Mouse (Mus musculus) E14TG2a.4 (cell line): Measurements from ENCODE around the gene Ghrhr.

Experiments
- H3K27me3 ChIP-seq: 2 replicates; pipeline ENCODE4 v1.6.1; 2014; ENCODE audit warnings: low read length, control low read depth; ENCODE audit not compliant: insufficient read depth
- H3K36me3 ChIP-seq: 2 replicates; pipeline ENCODE4 v1.6.1; 2014; ENCODE audit warnings: low read length, control low read depth; ENCODE audit not compliant: insufficient read depth
- H3K4me1 ChIP-seq: replicated peaks from 2 replicates; pipeline ENCODE4 v1.6.1; 2014; ENCODE audit warnings: low read depth, low read length, control low read depth
- H3K4me3 ChIP-seq: replicated peaks from 2 replicates; pipeline ENCODE4 v1.5.1; 2014; ENCODE audit warnings: mild to moderate bottlenecking, low read length
- H3K9me3 ChIP-seq: 2 replicates; pipeline ENCODE4 v1.6.1; 2014; ENCODE audit warnings: low read length, control low read depth
- CTCF ChIP-seq: conservative IDR thresholded peaks from 2 replicates; pipeline ENCODE4 v1.5.1; 2014; ENCODE audit warnings: low read length
- NANOG ChIP-seq: IDR thresholded peaks from 2 replicates; pipeline ENCODE4 v1.6.1; 2014; ENCODE audit warnings: borderline replicate concordance, low read length, mixed read lengths
- POU5F1 ChIP-seq: IDR thresholded peaks from 2 replicates; pipeline ENCODE4 v1.6.1; 2014; ENCODE audit warnings: low read length, borderline replicate concordance

Gene Ghrhr

GRCm38 (mm10) chr6:55404421-55404990 is 28.4 kb downstream of the Ghrhr start:
- Histone ChIP-seq H3K4me1 (no peaks in the 10 kb centered on the region), H3K27me3 (0 out of 2 replicates have a peak, but pooled peaks cover 4% of the 10 kb centered on the region), H3K9me3 (no peaks in the 10 kb centered on the region), H3K36me3 (no peaks in the 10 kb centered on the region), H3K4me3 (no peak overlapping the region)
- no peak for TF ChIP-seq CTCF
- no peak for TF ChIP-seq POU5F1
- TF ChIP-seq NANOG = no peak

- no peak overlapping the region for H3K4me3 ChIP-seq
- no peaks in the 10 kb centered on the region for H3K9me3 ChIP-seq
- TF ChIP-seq CTCF (no peak), NANOG (no peak), POU5F1 (no peak)
- H3K4me1 ChIP-seq = no peaks in the 10 kb centered on the region
- H3K36me3 ChIP-seq = no peaks in the 10 kb centered on the region
- 0 out of 2 replicates have a peak, but pooled peaks cover 6% of the 10 kb centered on the region for H3K27me3 ChIP-seq
Observed at GRCm38 (mm10) chr6:55407345-55407744, 31.2 kb downstream of the Ghrhr start.

GRCm38 (mm10) chr6:55410119-55410775 is 34.2 kb downstream of the Ghrhr start:
- Histone ChIP-seq H3K4me3 (no peak overlapping the region), H3K4me1 (no peaks in the 10 kb centered on the region), H3K27me3 (0 out of 2 replicates have a peak, but pooled peaks cover 7% of the 10 kb centered on the region), H3K9me3 (no peaks in the 10 kb centered on the region), H3K36me3 (no peaks in the 10 kb centered on the region)
- no peak for TF ChIP-seq POU5F1
- no peak for TF ChIP-seq NANOG
- TF ChIP-seq CTCF = no peak

GRCm38 (mm10) chr6:55410977-55411376 is 34.9 kb downstream of the Ghrhr start:
- no peaks in the 10 kb centered on the region for H3K36me3 ChIP-seq
- no peak overlapping the region for H3K4me3 ChIP-seq
- 0 out of 2 replicates have a peak, but pooled peaks cover 7% of the 10 kb centered on the region for H3K27me3 ChIP-seq
- TF ChIP-seq POU5F1 (no peak), NANOG (no peak), CTCF (no peak)
- H3K9me3 ChIP-seq = no peaks in the 10 kb centered on the region
- no peaks in the 10 kb centered on the region for H3K4me1 ChIP-seq

- Histone ChIP-seq H3K36me3 (no peaks in the 10 kb centered on the region), H3K9me3 (no peaks in the 10 kb centered on the region), H3K27me3 (0 out of 2 replicates have a peak, but pooled peaks cover 11% of the 10 kb centered on the region), H3K4me3 (no peak overlapping the region), H3K4me1 (no peaks in the 10 kb centered on the region)
- TF ChIP-seq CTCF = no peak
- TF ChIP-seq POU5F1 = no peak
- no peak for TF ChIP-seq NANOG
Observed at GRCm38 (mm10) chr6:55416202-55416601, 40.1 kb downstream of the Ghrhr start.

GRCm38 (mm10) chr6:55418746-55419410 is 42.8 kb downstream of the Ghrhr start:
- no peaks in the 10 kb centered on the region for H3K4me1 ChIP-seq
- no peaks in the 10 kb centered on the region for H3K9me3 ChIP-seq
- TF ChIP-seq CTCF (no peak), NANOG (no peak), POU5F1 (no peak)
- H3K4me3 ChIP-seq = no peak overlapping the region
- H3K27me3 ChIP-seq = peaks cover 11% of the 10 kb centered on the region; the same call in 1 of the 2 replicates
- no peaks in the 10 kb centered on the region for H3K36me3 ChIP-seq

- H3K4me3 ChIP-seq = no peak overlapping the region
- H3K36me3 ChIP-seq = no peaks in the 10 kb centered on the region
- H3K27me3 ChIP-seq = peaks cover 12% of the 10 kb centered on the region; the same call in 1 of the 2 replicates
- H3K9me3 ChIP-seq = no peaks in the 10 kb centered on the region
- no peaks in the 10 kb centered on the region for H3K4me1 ChIP-seq
- no peak for TF ChIP-seq POU5F1
- TF ChIP-seq CTCF = no peak
- no peak for TF ChIP-seq NANOG
Observed at GRCm38 (mm10) chr6:55420411-55420810, 44.3 kb downstream of the Ghrhr start.

- H3K4me3 ChIP-seq = no peak overlapping the region
- TF ChIP-seq POU5F1 (no peak), CTCF (no peak), NANOG (no peak)
Observed at GRCm38 (mm10) chr6:55420869-55421361, 44.8 kb downstream of the Ghrhr start.

GRCm38 (mm10) chr6:55432121-55432520 is 56.0 kb downstream of the Ghrhr start:
- H3K27me3 ChIP-seq = 0 out of 2 replicates have a peak, but pooled peaks cover under 1% of the 10 kb centered on the region
- TF ChIP-seq NANOG (no peak), CTCF (no peak), POU5F1 (no peak)
- H3K4me1 ChIP-seq = no peaks in the 10 kb centered on the region
- H3K36me3 ChIP-seq = no peaks in the 10 kb centered on the region
- H3K4me3 ChIP-seq = no peak overlapping the region
- H3K9me3 ChIP-seq = no peaks in the 10 kb centered on the region

More at GRCm38 (mm10) chr6:55420869-55421361, 44.8 kb downstream of the Ghrhr start:
- Histone ChIP-seq H3K9me3 (no peaks in the 10 kb centered on the region), H3K27me3 (peaks cover 12% of the 10 kb centered on the region; the same call in 1 of the 2 replicates), H3K4me1 (no peaks in the 10 kb centered on the region), H3K36me3 (no peaks in the 10 kb centered on the region)
